Mouse (Mus musculus) limb, embryonic 12.5 days (tissue): ENCODE measurements around the gene Qrich2. TPM values are rescaled to one million over a fixed set of nuclear protein-coding genes. Genes with fewer than 3 reads are reported as not detected.
A peak's percentile ranks its signal among the peaks of the same experiment; 100 is the strongest.
"Not testable (repeated sequence)": the region's sequence is repeated elsewhere in the genome, so short reads cannot be mapped to it uniquely, and the experiment has no call there.

Source experiments
- ATAC-seq: fragments of 200-750 bp; cut with Nextera tagmentation; 2 replicates; pipeline ENCODE4 v1.8.0; 2017; ENCODE audit warnings: low read depth, moderate TSS enrichment; ENCODE audit not compliant: insufficient number of reproducible peaks, insufficient read depth, low FRiP score, low TSS enrichment
- H3K27ac ChIP-seq: fragments of 300-500 bp; sonication (generic); 2 replicates; pipeline ENCODE4 v1.5.1; 2016; ENCODE audit warnings: mild to moderate bottlenecking, moderate library complexity
- H3K27me3 ChIP-seq: fragments of 300-500 bp; sonication (generic); 2 replicates; pipeline ENCODE4 v1.6.1; 2016; ENCODE audit warnings: mild to moderate bottlenecking, moderate library complexity
- H3K36me3 ChIP-seq: fragments of 300-500 bp; sonication (generic); 2 replicates; pipeline ENCODE4 v1.6.1; 2016; ENCODE audit warnings: mild to moderate bottlenecking, moderate library complexity
- H3K4me1 ChIP-seq: fragments of 300-500 bp; sonication (generic); replicated peaks from 2 replicates; pipeline ENCODE4 v1.6.1; 2016
- H3K4me2 ChIP-seq: fragments of 300-500 bp; sonication (generic); 2 replicates; pipeline ENCODE4 v1.6.1; 2016; ENCODE audit warnings: mild to moderate bottlenecking, moderate library complexity
- H3K4me3 ChIP-seq: fragments of 300-500 bp; sonication (generic); replicated peaks from 2 replicates; pipeline ENCODE4 v1.5.1; 2016; ENCODE audit warnings: mild to moderate bottlenecking
- H3K9ac ChIP-seq: fragments of 300-500 bp; sonication (generic); replicated peaks from 2 replicates; pipeline ENCODE4 v1.6.1; 2016; ENCODE audit warnings: mild to moderate bottlenecking, moderate library complexity
- H3K9me3 ChIP-seq: fragments of 300-500 bp; sonication (generic); 2 replicates; pipeline ENCODE4 v1.6.1; 2016; ENCODE audit warnings: mild to moderate bottlenecking, moderate library complexity
- WGBS: fragments of 180-500 bp; shearing (Covaris S2); methylation state at CpG from one replicate; pipeline ENCODE4 v1.1.7; 2016; 5-methylcytosine and 5-hydroxymethylcytosine counted together
- polyA plus RNA-seq: library from polyadenylated mRNA; unstranded; fragments of >200 nt; fragmentation: Nextera tagmentation; extraction: Ambion mirVana; gene quantifications from 2 replicates; pipeline ENCODE4 v1.2.1, GENCODE M21; 2016

Gene Qrich2
- polyA plus RNA-seq, 1 experiment from 2014 or later = 0.35 TPM

- H3K4me3 ChIP-seq = no peak overlapping the region
- no peaks in the 10 kb centered on the region for H3K9me3 ChIP-seq
- WGBS = 78% methylated on average over 6 of the region's 6 CpGs
- no peaks in the 10 kb centered on the region for H3K27me3 ChIP-seq
- H3K4me2 ChIP-seq = no peak overlapping the region
- peaks cover 21% of the 10 kb centered on the region for H3K4me1 ChIP-seq
- H3K27ac ChIP-seq = peak overlapping the region; percentile 87
- no peak overlapping the region for H3K9ac ChIP-seq
- no peak for ATAC-seq
- no peaks in the 10 kb centered on the region for H3K36me3 ChIP-seq
These were observed 47.1 kb downstream of the Qrich2 start for GRCm38 (mm10) chr11:116418841-116419462.

GRCm38 (mm10) chr11:116418194-116418840 is 47.7 kb downstream of the Qrich2 start:
- peak; percentile 49; the same call in 1 of the 2 replicates for ATAC-seq
- Histone ChIP-seq H3K27ac (peak overlapping the region; percentile 87), H3K27me3 (no peaks in the 10 kb centered on the region), H3K4me3 (no peak overlapping the region), H3K36me3 (no peaks in the 10 kb centered on the region), H3K9me3 (no peaks in the 10 kb centered on the region), H3K4me1 (peaks cover 25% of the 10 kb centered on the region), H3K4me2 (no peak overlapping the region), H3K9ac (no peak overlapping the region)
- 6% methylated on average over 2 of the region's 2 CpGs for WGBS

- ATAC-seq = no peak
- WGBS = 92% methylated on average over 5 of the region's 5 CpGs
- Histone ChIP-seq H3K4me1 (peaks cover 29% of the 10 kb centered on the region), H3K27me3 (peaks cover 3% of the 10 kb centered on the region; the same call in 1 of the 2 replicates), H3K9me3 (no peaks in the 10 kb centered on the region), H3K27ac (peak overlapping the region; percentile 66; the same call in 1 of the 2 replicates), H3K9ac (no peak overlapping the region), H3K36me3 (no peaks in the 10 kb centered on the region), H3K4me3 (no peak overlapping the region), H3K4me2 (no peak overlapping the region)
These were observed 49.0 kb downstream of the Qrich2 start for GRCm38 (mm10) chr11:116417054-116417453.

GRCm38 (mm10) chr11:116416196-116416943 is 49.7 kb downstream of the Qrich2 start:
- Histone ChIP-seq H3K4me2 (no peak overlapping the region), H3K27ac (peak overlapping the region; percentile 66), H3K36me3 (no peaks in the 10 kb centered on the region), H3K4me1 (peaks cover 36% of the 10 kb centered on the region), H3K9me3 (no peaks in the 10 kb centered on the region), H3K27me3 (peaks cover 3% of the 10 kb centered on the region; the same call in 1 of the 2 replicates), H3K9ac (no peak overlapping the region), H3K4me3 (no peak overlapping the region)
- no peak for ATAC-seq
- WGBS = 49% methylated on average over 6 of the region's 6 CpGs

GRCm38 (mm10) chr11:116413631-116414022 is 52.4 kb downstream of the Qrich2 start:
- Histone ChIP-seq H3K4me3 (peak overlapping the region; percentile 80), H3K27me3 (peaks cover 3% of the 10 kb centered on the region; the same call in 1 of the 2 replicates), H3K27ac (no peak overlapping the region), H3K9me3 (no peaks in the 10 kb centered on the region), H3K4me2 (peak overlapping the region; percentile 99), H3K4me1 (peaks cover 39% of the 10 kb centered on the region), H3K9ac (peak overlapping the region; percentile 89; the same call in 1 of the 2 replicates), H3K36me3 (no peaks in the 10 kb centered on the region)
- WGBS = 80% methylated on average over 4 of the region's 4 CpGs
- no peak for ATAC-seq

- Histone ChIP-seq H3K4me1 (peaks cover 33% of the 10 kb centered on the region), H3K36me3 (no peaks in the 10 kb centered on the region), H3K4me3 (peak within 1 kb of the TSS; percentile 80), H3K9ac (peak within 1 kb of the TSS; percentile 89), H3K4me2 (peak within 1 kb of the TSS; percentile 99), H3K27ac (peak within 1 kb of the TSS; percentile 70; the same call in 1 of the 2 replicates), H3K9me3 (no peaks in the 10 kb centered on the region), H3K27me3 (peaks cover 3% of the 10 kb centered on the region; the same call in 1 of the 2 replicates)
- WGBS = 3% methylated on average over 57 of the region's 82 CpGs
- ATAC-seq = peak; percentile 90
These were observed 53.0 kb downstream of the Qrich2 start, which contains the start of gene Rnf157 for GRCm38 (mm10) chr11:116412904-116413630. TSS of gene Rnf157 (minus strand) at chr11:116413032.

GRCm38 (mm10) chr11:116412028-116412827 is 53.8 kb downstream of the Qrich2 start:
- Histone ChIP-seq H3K36me3 (no peaks in the 10 kb centered on the region), H3K4me1 (peaks cover 25% of the 10 kb centered on the region), H3K27me3 (peaks cover 3% of the 10 kb centered on the region; the same call in 1 of the 2 replicates), H3K4me2 (peak overlapping the region; percentile 99), H3K9me3 (no peaks in the 10 kb centered on the region), H3K27ac (peak overlapping the region; percentile 70; the same call in 1 of the 2 replicates), H3K4me3 (peak overlapping the region; percentile 80), H3K9ac (peak overlapping the region; percentile 89)
- 1% methylated on average over 76 of the region's 76 CpGs for WGBS
- 0 out of 2 replicates have a peak, but pooled peaks have one; percentile 6 for ATAC-seq

GRCm38 (mm10) chr11:116411582-116411981 is 54.5 kb downstream of the Qrich2 start:
- 0 out of 2 replicates have a peak, but pooled peaks cover 3% of the 10 kb centered on the region for H3K36me3 ChIP-seq
- peak overlapping the region; percentile 89; the same call in 1 of the 2 replicates for H3K9ac ChIP-seq
- no peak for ATAC-seq
- peak overlapping the region; percentile 99 for H3K4me2 ChIP-seq
- peak overlapping the region; percentile 80 for H3K4me3 ChIP-seq
- H3K4me1 ChIP-seq = peaks cover 22% of the 10 kb centered on the region
- 15% methylated on average over 6 of the region's 6 CpGs for WGBS
- H3K9me3 ChIP-seq = no peaks in the 10 kb centered on the region
- H3K27me3 ChIP-seq = peaks cover 3% of the 10 kb centered on the region; the same call in 1 of the 2 replicates
- H3K27ac ChIP-seq = no peak overlapping the region

- WGBS = 76% methylated on average over 4 of the region's 4 CpGs
- H3K4me1 ChIP-seq = peaks cover 21% of the 10 kb centered on the region
- H3K4me3 ChIP-seq, H3K4me2 ChIP-seq, H3K27ac ChIP-seq, H3K9me3 ChIP-seq, ATAC-seq, H3K27me3 ChIP-seq, H3K9ac ChIP-seq, H3K36me3 ChIP-seq: not testable (repeated sequence)
These were observed 55.6 kb downstream of the Qrich2 start for GRCm38 (mm10) chr11:116410415-116410814.

- H3K36me3 ChIP-seq = peaks cover 16% of the 10 kb centered on the region
- H3K9ac ChIP-seq = no peak overlapping the region
- no peaks in the 10 kb centered on the region for H3K9me3 ChIP-seq
- 84% methylated on average over 3 of the region's 3 CpGs for WGBS
- no peak overlapping the region for H3K27ac ChIP-seq
- peaks cover 3% of the 10 kb centered on the region; the same call in 1 of the 2 replicates for H3K27me3 ChIP-seq
- no peak for ATAC-seq
- no peak overlapping the region for H3K4me2 ChIP-seq
- no peak overlapping the region for H3K4me3 ChIP-seq
- H3K4me1 ChIP-seq = peaks cover 21% of the 10 kb centered on the region
These were observed 57.0 kb downstream of the Qrich2 start for GRCm38 (mm10) chr11:116409008-116409407.
